In the genomic region with DNA sequence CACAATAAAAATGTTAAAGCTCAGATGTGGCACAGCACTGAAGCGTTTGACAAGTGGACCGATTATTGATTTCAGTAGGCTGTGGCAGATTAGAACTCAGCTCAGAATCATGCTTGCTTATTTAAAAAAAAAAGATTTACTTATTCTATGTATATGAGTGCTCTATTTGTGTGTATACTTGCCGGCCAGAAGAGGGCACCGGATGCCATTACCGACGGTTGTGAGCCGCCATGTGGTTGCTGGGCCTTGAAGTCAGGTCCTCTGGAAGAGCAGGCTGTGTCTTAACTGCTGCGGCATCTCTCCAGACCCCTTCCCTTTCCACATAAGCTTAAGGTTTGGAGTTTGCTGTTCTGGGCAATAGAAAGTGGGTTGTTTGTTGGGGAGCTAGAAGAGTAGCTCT, we compare ENCODE assay signal across 11 mouse cellular contexts. TPM values are rescaled to one million over a fixed set of nuclear protein-coding genes. Genes with fewer than 3 reads are reported as not detected.
DNase-seq lines count a peak whose midpoint lies in the region; ATAC-seq and TF ChIP-seq lines count a peak whose summit lies in the region.
"Not testable (repeated sequence)": the region's sequence is repeated elsewhere in the genome, so short reads cannot be mapped to it uniquely, and the experiment has no call there.
"Had no signal": no experiment of that assay in that cellular context is flagged by ENCODE, and none has a peak within 500 bp of the region (broad histone marks: within the 10 kb centered on the region; RNA-seq: fewer than 3 reads in every experiment).

No protein-coding gene starts in this region.

- peak; percentile 58 for DNase-seq in CH12.LX (ENCODE audit: extremely low read depth)
- DNase-seq in limb, embryonic 14.5 days (ENCODE audit: low spot score): not testable (repeated sequence)

- TF ChIP-seq CTCF in CH12.LX (conservative IDR thresholded peaks at IDR 0.05 in 1 of 2, IDR thresholded peaks at IDR 0.05 in 1 of 2; ENCODE audit: low read depth in 2 of 2, low read length in 2 of 2): peak in 1 of 2 experiments; percentile 55; a peak in 2 of 4 replicates

- TF ChIP-seq POLR2A in CH12.LX (IDR thresholded peaks at IDR 0.05; ENCODE audit: low read depth, low read length); limb, embryonic 14.5 days (IDR thresholded peaks at IDR 0.05; ENCODE audit: borderline replicate concordance, extremely low read depth, insufficient read depth, insufficient read length): not testable (repeated sequence)

- H3K4me3 ChIP-seq in CH12.LX (replicated peaks in 1 of 3; ENCODE audit: low read depth in 2 of 3, low read length in 2 of 3, poor library complexity in 1 of 3); embryonic facial prominence, embryonic 15.5 days (replicated peaks); heart, embryonic 12.5 days; intestine, embryonic 15.5 days (replicated peaks); limb, embryonic 14.5 days (replicated peaks; ENCODE audit: low read length); neural tube, embryonic 14.5 days (ENCODE audit: low read depth, low read length): not testable (repeated sequence)

- not testable (repeated sequence) for H3K27me3 ChIP-seq in CH12.LX (replicated peaks); embryonic facial prominence, embryonic 15.5 days; heart, embryonic 12.5 days (replicated peaks); intestine, embryonic 15.5 days (replicated peaks); limb, embryonic 14.5 days (ENCODE audit: control insufficient read depth, insufficient read depth, low read length); neural tube, embryonic 14.5 days (ENCODE audit: control insufficient read depth, insufficient read depth, low read length)

- H3K36me3 ChIP-seq in CH12.LX (replicated peaks in 1 of 2; ENCODE audit: control insufficient read depth in 1 of 2, insufficient read depth in 1 of 2, low read length in 1 of 2); embryonic facial prominence, embryonic 15.5 days; heart, embryonic 12.5 days; intestine, embryonic 15.5 days; limb, embryonic 14.5 days (ENCODE audit: control insufficient read depth, insufficient read depth, low read length); neural tube, embryonic 14.5 days (ENCODE audit: control insufficient read depth, insufficient read depth, low read length): not testable (repeated sequence)

- H3K4me1 ChIP-seq in CH12.LX (ENCODE audit: control insufficient read depth in 1 of 2, insufficient read depth in 2 of 2); embryonic facial prominence, embryonic 15.5 days; heart, embryonic 12.5 days (replicated peaks); intestine, embryonic 15.5 days (replicated peaks); limb, embryonic 14.5 days (ENCODE audit: control insufficient read depth, insufficient read depth, low read length); neural tube, embryonic 14.5 days (ENCODE audit: control insufficient read depth, insufficient read depth, low read length): not testable (repeated sequence)

- H3K9ac ChIP-seq in CH12.LX (ENCODE audit: insufficient read depth, low read depth); embryonic facial prominence, embryonic 15.5 days; heart, embryonic 12.5 days; intestine, embryonic 15.5 days; limb, embryonic 14.5 days (ENCODE audit: low read depth, low read length, severe bottlenecking); neural tube, embryonic 14.5 days (replicated peaks; ENCODE audit: low read depth, low read length): not testable (repeated sequence)

- ATAC-seq in embryonic facial prominence, embryonic 15.5 days (ENCODE audit: insufficient number of reproducible peaks, low FRiP score, low TSS enrichment, low read depth): peak; percentile 10; the same call in 1 of the 2 replicates
- peak; percentile 19 for ATAC-seq in heart, embryonic 12.5 days (ENCODE audit: insufficient number of reproducible peaks, low FRiP score)
- ATAC-seq in intestine, embryonic 15.5 days: peak; percentile 24; the same call in 1 of the 2 replicates
- peak; percentile 17; the same call in 1 of the 2 replicates for ATAC-seq in limb, embryonic 14.5 days (ENCODE audit: low FRiP score, low read depth)
- peak; percentile 1; the same call in 1 of the 2 replicates for ATAC-seq in megakaryocyte-erythroid progenitor cell, adult 5-6 weeks (replicated peaks; ENCODE audit: low FRiP score, low TSS enrichment, poor library complexity, severe bottlenecking)
- ATAC-seq in neural tube, embryonic 14.5 days (ENCODE audit: low read depth): peak; percentile 35; the same call in 1 of the 2 replicates

- dilution Hi-C loops in CH12.LX (cut with MboI; ENCODE audit: extremely low pct_ligation_motif_present, extremely low pct_unique_long_range_greater_than_20kb, low sequenced_read_pairs): not testable (repeated sequence)

- not testable (repeated sequence) for H3K27ac ChIP-seq in CH12.LX (ENCODE audit: insufficient read depth, low read depth); embryonic facial prominence, embryonic 15.5 days (replicated peaks); heart, embryonic 12.5 days (ENCODE audit: poor library complexity, severe bottlenecking); intestine, embryonic 15.5 days; limb, embryonic 14.5 days (replicated peaks; ENCODE audit: low read depth, low read length); neural tube, embryonic 14.5 days (ENCODE audit: low read depth, low read length)

- H3K79me2 ChIP-seq in CH12.LX (replicated peaks; ENCODE audit: control insufficient read depth, extremely low read depth, insufficient read depth, poor library complexity, severe bottlenecking): not testable (repeated sequence)

- H3K9me3 ChIP-seq in CH12.LX (replicated peaks; ENCODE audit: low read length); intestine, embryonic 15.5 days; limb, embryonic 14.5 days (ENCODE audit: control insufficient read depth, low read length); neural tube, embryonic 14.5 days (ENCODE audit: control insufficient read depth, low read length): not testable (repeated sequence)
- peaks cover 10% of the 10 kb centered on the region for H3K9me3 ChIP-seq in embryonic facial prominence, embryonic 15.5 days (replicated peaks)
- H3K9me3 ChIP-seq in heart, embryonic 12.5 days (replicated peaks): peaks cover 18% of the 10 kb centered on the region

- not testable (repeated sequence) for TF ChIP-seq RAD21 in CH12.LX (IDR thresholded peaks at IDR 0.05; ENCODE audit: low read depth, low read length)

- not testable (repeated sequence) for TF ChIP-seq EP300 in CH12.LX (IDR thresholded peaks at IDR 0.05; ENCODE audit: low read length)

- in situ Hi-C loops in CH12.LX (cut with MboI; ENCODE audit: low pct_ligation_motif_present, low pct_unique_long_range_greater_than_20kb, low sequenced_read_pairs): not testable (repeated sequence)

- not testable (repeated sequence) for H3K4me2 ChIP-seq in CH12.LX (ENCODE audit: insufficient read depth, low read depth, poor library complexity, severe bottlenecking); embryonic facial prominence, embryonic 15.5 days (replicated peaks); heart, embryonic 12.5 days; intestine, embryonic 15.5 days (replicated peaks); limb, embryonic 14.5 days (replicated peaks; ENCODE audit: low read depth, low read length, severe bottlenecking); neural tube, embryonic 14.5 days (ENCODE audit: low read depth, low read length)

- WGBS in embryonic facial prominence, embryonic 15.5 days: 94% methylated on average over 8 of the region's 8 CpGs
- 89% methylated on average over 8 of the region's 8 CpGs for WGBS in heart, embryonic 12.5 days
- WGBS in intestine, embryonic 15.5 days: 94% methylated on average over 8 of the region's 8 CpGs
- 94% methylated on average over 6 of the region's 8 CpGs for WGBS in limb, embryonic 14.5 days
- WGBS in neural tube, embryonic 14.5 days: 97% methylated on average over 6 of the region's 8 CpGs

TF ChIP-seq in CH12.LX, 34 proteins besides CTCF, POLR2A, EP300 and RAD21:
- TF ChIP-seq SMC3 (IDR thresholded peaks at IDR 0.05; ENCODE audit: low read depth, low read length): peak; percentile 22; the same call in 1 of the 2 replicates
- peak; percentile 24; the same call in 1 of the 2 replicates for TF ChIP-seq ZNF384 (IDR thresholded peaks at IDR 0.05; ENCODE audit: low read depth, low read length)
- peak; percentile 34; the same call in 1 of the 2 replicates for TF ChIP-seq MAX (IDR thresholded peaks at IDR 0.05; ENCODE audit: low read length)

RNA-seq across cellular contexts. Expression of gene Ccl28, which starts 19.7 kb away (rescaled TPM):
- 0.04 TPM in 2 replicates for total RNA-seq in CH12.LX (2012; rRNA removed)
- 0.22 and 0.27 TPM in 2 replicates for total RNA-seq in CH12.LX (2014; rRNA removed)
- polyA plus RNA-seq in CH12.LX (2012; ENCODE audit: insufficient read length, low read depth): 0.10 and 0.11 TPM in 2 replicates
- polyA plus RNA-seq in embryonic facial prominence, embryonic 15.5 days (2015; fragmentation: Nextera tagmentation; extraction: Ambion mirVana): 0.16 and 0.27 TPM in 2 replicates
- 0.12 TPM in 1 of 2 replicates, not detected in the other for polyA plus RNA-seq in heart, embryonic 12.5 days (2016; fragmentation: Nextera tagmentation; extraction: Ambion mirVana)
- 0.26 and 0.27 TPM in 2 replicates for polyA plus RNA-seq in intestine, embryonic 15.5 days (2015; fragmentation: Nextera tagmentation; extraction: Ambion mirVana)
- 0.18 and 0.23 TPM in 2 replicates for polyA plus RNA-seq in limb, embryonic 14.5 days (2012; rRNA removed)
- polyA plus RNA-seq in limb, embryonic 14.5 days (2014; fragmentation: Nextera tagmentation; extraction: Ambion mirVana): 0.07 TPM in 1 of 2 replicates, not detected in the other
- 0.69 TPM in 1 of 2 replicates, not detected in the other for total RNA-seq in megakaryocyte-erythroid progenitor cell, adult 5-6 weeks (2014; fragmentation: Nextera tagmentation)
- total RNA-seq in megakaryocyte-erythroid progenitor cell, adult 5-6 weeks (2017): 0.14 and 0.72 TPM in 2 replicates
- 0.37 and 0.53 TPM in 2 replicates for polyA plus RNA-seq in neural tube, embryonic 14.5 days (2014; fragmentation: Nextera tagmentation; extraction: Ambion mirVana)
- total RNA-seq: megakaryocyte, adult 5-6 weeks had no signal
- polyA plus RNA-seq: heart, embryonic 14.5 days; myocyte; spleen, adult 2 months had no signal
